Mouse (Mus musculus) hematopoietic stem cell, adult 5-6 weeks (primary cell): ENCODE measurements around the gene Gpr25. TPM values are rescaled to one million over a fixed set of nuclear protein-coding genes. Genes with fewer than 3 reads are reported as not detected.
A peak's percentile ranks its signal among the peaks of the same experiment; 100 is the strongest.

ENCODE experiments used
- ATAC-seq, 2 experiments: fragments of 125-278 bp in 1 of 2; replicated peaks in 1 of 2; 2 replicates each; pipeline ENCODE4 v1.8.0; 2016 to 2017; ENCODE audit warnings: inconsistent platforms in 2 of 2, mild to moderate bottlenecking in 2 of 2, moderate number of reproducible peaks in 2 of 2, low read depth in 1 of 2, moderate TSS enrichment in 1 of 2; ENCODE audit not compliant: low FRiP score in 2 of 2, poor library complexity in 2 of 2, severe bottlenecking in 2 of 2, insufficient read depth in 1 of 2, low TSS enrichment in 1 of 2
- total RNA-seq: library from RNA; stranded (forward); fragments of 172-1452, 232-1000 nt; gene quantifications from 2 replicates; pipeline ENCODE4 v1.2.3, GENCODE M21; 2017

Gene Gpr25
- total RNA-seq: not detected in 2 replicates

DNA sequence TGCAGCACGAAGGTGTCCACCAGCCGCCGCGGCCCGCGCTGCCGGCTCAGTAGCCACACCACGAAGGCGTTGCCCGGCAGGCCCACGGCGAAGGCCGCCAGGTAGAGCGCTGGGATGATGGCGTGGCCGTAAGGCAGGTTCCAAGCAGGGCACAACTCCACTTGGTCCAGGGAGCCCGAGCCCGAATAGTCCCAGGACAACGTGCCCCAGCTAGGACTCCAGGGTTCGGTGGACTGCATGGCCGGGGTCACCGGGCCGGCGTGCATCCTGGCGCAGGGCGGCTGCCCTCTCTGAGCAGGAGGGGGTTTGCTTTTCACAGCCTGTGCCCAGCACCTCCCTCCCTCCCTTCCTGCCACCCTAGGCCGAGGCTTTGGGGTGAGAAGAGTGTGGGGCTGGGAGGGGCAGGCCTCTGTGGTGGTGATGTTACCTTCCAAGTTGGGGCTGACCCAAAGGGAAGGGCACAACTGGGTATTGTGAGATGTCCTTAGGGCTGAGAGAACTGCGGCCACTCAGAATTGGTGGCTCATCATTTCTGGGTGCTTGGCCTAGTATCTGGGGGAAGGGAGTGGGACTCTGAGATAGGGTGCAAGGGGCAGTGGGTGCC, at the start of gene Gpr25:
TSS of gene Gpr25 (minus strand) at position 239 of the 604 bp plus-strand sequence.
- no peak for ATAC-seq

- no peak for ATAC-seq
These were observed 48.5 kb upstream of the Gpr25 start for GRCm38 (mm10) chr1:136309193-136309592.

GRCm38 (mm10) chr1:136306424-136306823, 45.8 kb upstream of the Gpr25 start:
- ATAC-seq: peak; percentile 68 to 69

GRCm38 (mm10) chr1:136293961-136294360, 33.3 kb upstream of the Gpr25 start:
- no peak for ATAC-seq

- ATAC-seq: no peak
These were observed 29.1 kb upstream of the Gpr25 start for GRCm38 (mm10) chr1:136289803-136290202.

- no peak for ATAC-seq
These were observed 16.7 kb upstream of the Gpr25 start for GRCm38 (mm10) chr1:136277366-136277765.

DNA sequence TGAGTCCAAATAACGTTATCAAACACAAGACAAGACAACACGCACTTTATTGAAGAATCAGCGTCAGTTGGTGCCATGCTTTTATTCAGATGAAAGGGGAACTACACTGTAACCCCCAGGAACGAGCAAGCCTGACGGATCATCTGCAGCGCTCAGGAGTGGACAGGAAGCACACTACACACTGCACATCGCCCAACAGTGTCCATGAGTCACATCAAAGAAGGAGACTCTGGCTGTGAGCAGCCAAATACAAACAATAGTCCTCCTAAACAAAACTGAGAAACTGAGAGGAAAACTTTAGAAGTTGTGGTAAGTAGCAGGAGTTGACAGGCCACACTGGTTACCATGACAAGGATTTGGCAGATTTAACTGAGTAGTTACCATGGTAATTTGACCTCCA, 7.6 kb upstream of the Gpr25 start:
- ATAC-seq: no peak

DNA sequence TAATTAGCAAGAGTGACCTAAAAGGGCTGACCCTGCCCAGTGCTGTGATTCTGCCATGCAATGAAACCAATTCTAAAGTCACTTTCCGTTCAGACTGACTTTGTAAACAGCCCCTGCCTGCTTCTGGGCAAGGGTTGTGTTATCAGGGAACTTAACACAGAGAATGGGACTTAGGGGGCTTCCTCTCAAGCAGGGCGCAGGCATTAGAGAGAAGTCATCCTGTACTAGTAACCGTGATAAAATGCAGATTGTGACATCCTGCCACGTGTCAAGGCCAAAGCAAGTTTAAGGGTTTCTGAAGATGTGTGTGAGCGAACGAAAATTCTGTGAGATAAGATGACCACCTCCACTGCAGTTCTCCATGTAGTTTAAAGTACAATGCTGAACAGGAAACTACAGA, 5.5 kb upstream of the Gpr25 start:
- no peak for ATAC-seq

DNA sequence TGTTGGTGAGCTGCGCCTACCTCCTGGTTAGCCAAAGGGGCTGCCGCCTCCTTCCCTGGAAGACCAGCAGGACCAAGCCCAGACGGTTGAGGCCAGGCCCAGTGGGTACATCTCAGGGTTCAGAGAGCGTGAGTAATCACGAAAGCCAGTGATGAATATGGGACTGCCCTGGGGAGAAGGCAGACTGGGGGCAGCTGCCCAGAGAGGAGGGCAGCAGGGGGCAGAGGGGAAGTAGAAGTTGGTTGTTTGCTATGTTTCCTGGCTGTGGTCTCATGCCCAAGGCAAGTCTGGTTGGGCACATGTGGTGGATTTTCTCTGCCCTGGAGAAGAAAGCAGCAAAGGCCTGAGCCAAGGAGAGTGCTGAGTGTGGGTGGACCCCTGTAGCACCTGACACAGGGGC, 2.7 kb upstream of the Gpr25 start:
- ATAC-seq: peak; percentile 50 to 60

DNA sequence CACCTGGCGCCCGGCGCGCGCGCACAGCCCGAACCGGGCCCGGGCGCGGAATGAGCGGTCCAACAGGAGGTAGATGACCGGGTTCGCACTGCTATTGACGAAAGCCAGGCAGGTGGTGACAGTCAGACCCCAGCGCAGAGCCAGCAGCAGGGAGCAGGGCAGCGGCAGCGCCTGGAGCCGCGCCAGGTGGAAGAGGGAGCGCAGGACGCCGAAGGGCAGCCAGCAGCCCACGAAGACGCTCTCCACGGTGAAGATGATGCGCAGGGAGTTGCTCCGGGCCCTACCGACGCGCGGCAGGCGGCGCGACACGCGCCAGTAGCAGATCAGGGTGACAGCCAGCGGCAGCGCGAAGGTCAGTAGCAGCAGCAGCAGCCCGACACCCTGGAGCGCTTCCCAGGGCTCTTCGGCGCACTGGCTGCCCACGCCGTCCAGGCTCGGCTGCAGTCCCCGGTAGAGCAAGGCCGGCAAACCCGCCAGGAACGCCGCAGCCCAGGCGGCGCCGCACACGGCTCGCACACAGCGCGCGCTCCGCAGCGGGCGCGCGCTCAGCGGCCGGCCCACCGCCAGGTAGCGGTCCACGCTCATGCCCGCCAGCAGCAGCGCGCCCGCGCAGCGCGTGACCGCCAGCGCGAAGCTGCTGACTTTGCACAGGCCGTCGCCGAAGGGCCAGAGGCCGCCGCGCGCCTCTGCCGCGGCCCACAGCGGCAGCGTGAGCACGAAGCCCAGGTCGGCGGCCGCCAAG, 609 bp downstream of the Gpr25 start:
- ATAC-seq: 0 out of 4 replicates have a peak, but pooled peaks of 1 of the 2 experiments have one; percentile 12

- ATAC-seq: no peak
These were observed 1.2 kb downstream of the Gpr25 start for GRCm38 (mm10) chr1:136259543-136259892.

- no peak for ATAC-seq
These were observed 2.2 kb downstream of the Gpr25 start for GRCm38 (mm10) chr1:136258495-136258894.

DNA sequence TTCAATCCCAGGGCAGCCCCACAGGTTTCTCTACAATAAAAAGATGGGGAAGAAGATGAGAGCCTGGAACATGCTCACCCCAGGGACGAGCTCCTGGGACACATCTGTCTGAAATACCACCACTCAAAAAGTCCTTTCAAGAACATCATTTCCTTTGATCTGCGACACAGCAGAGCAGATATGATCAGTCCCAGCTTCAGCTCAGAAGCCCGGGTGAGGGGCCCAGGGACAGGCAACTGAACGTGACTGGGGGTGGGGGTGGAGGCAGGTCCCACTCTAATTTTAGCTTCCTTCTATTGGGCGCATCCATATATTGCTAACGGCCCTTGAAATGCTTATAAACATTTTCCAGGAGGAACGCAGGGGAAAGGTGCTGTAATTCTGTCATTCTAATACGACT, 5.0 kb downstream of the Gpr25 start:
- ATAC-seq: no peak

- ATAC-seq: peak; percentile 61 to 79
These were observed 5.5 kb downstream of the Gpr25 start for GRCm38 (mm10) chr1:136255174-136255573.

DNA sequence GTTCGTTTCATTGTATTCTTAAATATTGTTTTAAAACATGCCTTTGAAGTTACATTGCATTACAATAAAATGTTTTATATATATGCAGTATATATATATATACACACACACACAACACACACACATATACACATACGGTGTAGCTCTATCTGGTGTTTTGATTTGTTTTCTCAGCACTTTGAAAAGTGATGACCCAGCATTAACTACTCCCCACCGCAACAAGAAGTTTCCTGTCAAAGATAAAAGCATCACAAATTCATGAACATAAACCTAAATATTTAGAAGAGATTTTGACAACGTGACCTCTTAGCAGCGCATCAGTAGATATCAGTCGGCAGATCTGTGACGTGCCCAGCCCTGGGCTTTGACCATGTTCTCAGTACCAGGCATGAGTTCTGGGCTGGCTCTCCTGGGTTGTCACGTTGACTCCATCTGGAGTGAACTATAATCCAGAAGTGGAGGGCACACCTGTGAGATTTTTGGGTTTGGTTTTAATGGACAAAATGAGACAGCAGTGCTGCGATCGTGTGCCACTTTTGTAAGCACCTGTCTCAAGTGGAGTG, 6.1 kb downstream of the Gpr25 start:
- no peak for ATAC-seq

DNA sequence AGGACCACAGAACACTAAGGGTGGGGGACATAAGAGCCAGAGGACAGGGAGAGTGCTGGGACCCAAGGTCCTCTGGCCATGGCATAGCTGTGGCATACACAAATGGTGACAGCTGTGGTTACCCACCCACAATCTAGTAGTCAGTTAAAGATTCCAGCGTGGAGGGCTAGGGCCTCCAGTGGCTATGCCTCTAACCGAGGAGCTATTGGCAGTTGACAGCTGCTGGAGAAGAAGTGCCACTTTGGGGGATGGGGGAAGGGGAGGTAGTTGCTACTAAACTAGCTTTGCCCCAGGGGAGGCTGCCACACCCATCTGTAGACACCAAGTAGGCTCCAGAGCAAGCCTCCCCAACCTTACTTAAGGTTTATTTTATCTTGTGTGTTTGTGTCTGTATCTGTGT, 7.2 kb downstream of the Gpr25 start:
- no peak; a peak in 1 of 4 replicates for ATAC-seq

GRCm38 (mm10) chr1:136249662-136250061, 11.0 kb downstream of the Gpr25 start:
- ATAC-seq: peak; percentile 71 to 78

GRCm38 (mm10) chr1:136247393-136247792, 13.3 kb downstream of the Gpr25 start:
- peak; percentile 80 for ATAC-seq

DNA sequence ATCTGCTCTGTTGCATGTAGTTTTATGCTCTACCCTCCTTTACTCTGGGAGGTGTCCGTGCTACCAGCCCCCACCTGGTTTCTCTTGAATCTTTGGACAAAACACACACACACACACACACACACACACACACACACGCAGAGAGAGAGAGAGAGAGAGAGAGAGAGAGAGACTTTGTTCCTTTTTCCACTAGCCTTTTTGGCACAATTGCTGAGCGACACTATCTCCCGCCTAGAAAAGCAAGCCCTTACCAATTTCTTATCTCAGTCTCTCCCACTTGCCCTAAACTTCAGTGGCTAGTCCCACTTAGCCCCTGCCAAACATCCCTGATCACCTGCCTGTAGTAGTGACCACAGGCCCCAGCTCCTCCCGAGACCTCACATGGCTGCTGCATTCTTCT, 16.2 kb downstream of the Gpr25 start:
- no peak for ATAC-seq
